Mouse (Mus musculus) ES-E14 (cell line): ENCODE results near the gene Echdc3. TPM values are rescaled to one million over a fixed set of nuclear protein-coding genes. Genes with fewer than 3 reads are reported as not detected.

Source experiments
- DNase-seq: peaks from one replicate; pipeline ENCODE4 v3.0.0-alpha.2; 2013; ENCODE audit warnings: low read depth, low spot score
- H3K27ac ChIP-seq: 2 replicates; pipeline ENCODE4 v1.5.1; 2012; ENCODE audit warnings: low read depth, mild to moderate bottlenecking, low read length, moderate library complexity, mixed read lengths; ENCODE audit not compliant: poor library complexity, insufficient read depth, severe bottlenecking
- H3K36me3 ChIP-seq: 2 replicates; pipeline ENCODE4 v1.6.1; 2012; ENCODE audit warnings: mild to moderate bottlenecking, low read length, moderate library complexity, mixed read lengths; ENCODE audit not compliant: control insufficient read depth, poor library complexity, insufficient read depth, severe bottlenecking
- H3K4me1 ChIP-seq, 2 experiments: fragments of 150-350 bp in 1 of 2; sonication (generic) in 1 of 2; 2 replicates each; pipeline ENCODE4 v1.6.1; 2012; ENCODE audit warnings: low read length in 2 of 2, mild to moderate bottlenecking in 1 of 2, mixed read lengths in 1 of 2; ENCODE audit not compliant: control insufficient read depth in 2 of 2, insufficient read depth in 2 of 2, poor library complexity in 1 of 2
- H3K4me3 ChIP-seq, 2 experiments: fragments of 150-350 bp in 1 of 2; sonication (generic) in 1 of 2; 2 replicates each; pipeline ENCODE4 v1.5.1; 2012; ENCODE audit warnings: low read length in 2 of 2, low read depth in 1 of 2, mild to moderate bottlenecking in 1 of 2, mixed read lengths in 1 of 2; ENCODE audit not compliant: insufficient read depth in 1 of 2, poor library complexity in 1 of 2, severe bottlenecking in 1 of 2
- H3K9ac ChIP-seq: 2 replicates; pipeline ENCODE4 v1.6.1; 2012; ENCODE audit warnings: low read depth, mild to moderate bottlenecking, low read length, mixed read lengths; ENCODE audit not compliant: poor library complexity, insufficient read depth, severe bottlenecking
- H3K9me3 ChIP-seq: fragments of 150-350 bp; sonication (generic); 2 replicates; pipeline ENCODE4 v1.6.1; 2012; ENCODE audit warnings: low read depth, mild to moderate bottlenecking, low read length; ENCODE audit not compliant: control insufficient read depth, insufficient read depth
- CHD2 ChIP-seq: IDR thresholded peaks from 2 replicates; pipeline ENCODE4 v1.6.1; 2014; ENCODE audit warnings: mild to moderate bottlenecking, low read depth, low read length, inconsistent platforms
- HCFC1 ChIP-seq: IDR thresholded peaks from 2 replicates; pipeline ENCODE4 v1.6.1; 2012; ENCODE audit warnings: low read length, inconsistent platforms, borderline replicate concordance; ENCODE audit not compliant: insufficient read depth
- MAFK ChIP-seq: IDR thresholded peaks from 2 replicates; pipeline ENCODE4 v1.6.1; 2014; ENCODE audit warnings: mild to moderate bottlenecking, low read depth, low read length, inconsistent platforms; ENCODE audit not compliant: insufficient read depth
- ZC3H11A ChIP-seq: IDR thresholded peaks from 2 replicates; pipeline ENCODE4 v1.6.1; 2012; ENCODE audit warnings: low read depth, mild to moderate bottlenecking, inconsistent platforms, low read length, borderline replicate concordance
- ZNF384 ChIP-seq: IDR thresholded peaks from 2 replicates; pipeline ENCODE4 v1.6.1; 2012; ENCODE audit warnings: low read depth, low read length, inconsistent platforms
- in situ Hi-C, 2 experiments: fragments of 600-800 bp; cut with MboI; formaldehyde crosslinking; loops; one replicate each; pipeline ENCODE4 v1.15.1; 2025; ENCODE audit warnings: low sequenced_read_pairs in 2 of 2, inconsistent platforms in 1 of 2; ENCODE audit not compliant: unreplicated experiment in 2 of 2
- total RNA-seq: library from RNA; depleted of rRNA; stranded (reverse); fragments of 300-350 nt; gene quantifications from 2 replicates; pipeline ENCODE4 v1.2.3, GENCODE M21; 2012

Gene Echdc3
- total RNA-seq, 1 experiment: 2.0 TPM

GRCm38 (mm10) chr2:6157208-6157607 lies 55.6 kb downstream of the Echdc3 start:
- Histone ChIP-seq H3K9ac (no peak overlapping the region), H3K27ac (no peak overlapping the region), H3K36me3 (no peaks in the 10 kb centered on the region), H3K9me3 (no peaks in the 10 kb centered on the region), H3K4me1 (peaks cover 2 to 5% of the 10 kb centered on the region in 2 experiments; a peak in 2 of 4 replicates), H3K4me3 (no peak overlapping the region)
- no peak for TF ChIP-seq CHD2
- TF ChIP-seq ZC3H11A: no peak
- no peak for TF ChIP-seq HCFC1
- TF ChIP-seq ZNF384: no peak
- no peak for TF ChIP-seq MAFK
- in situ Hi-C loops: no loop called here
- no peak for DNase-seq

- in situ Hi-C loops: no loop called here
- H3K4me1 ChIP-seq: no peaks in the 10 kb centered on the region
- H3K27ac ChIP-seq: no peak overlapping the region
- TF ChIP-seq CHD2: no peak
- TF ChIP-seq ZC3H11A: no peak
- TF ChIP-seq MAFK: no peak
- no peak for TF ChIP-seq ZNF384
- no peak for TF ChIP-seq HCFC1
- H3K36me3 ChIP-seq: no peaks in the 10 kb centered on the region
- no peak overlapping the region for H3K9ac ChIP-seq
- H3K9me3 ChIP-seq: no peaks in the 10 kb centered on the region
- no peak for DNase-seq
- H3K4me3 ChIP-seq: no peak overlapping the region
These were observed 63.0 kb downstream of the Echdc3 start for GRCm38 (mm10) chr2:6149801-6150200.

- H3K9ac ChIP-seq: no peak overlapping the region
- no peak overlapping the region for H3K4me3 ChIP-seq
- no peak for TF ChIP-seq CHD2
- no peak for TF ChIP-seq MAFK
- TF ChIP-seq HCFC1: no peak
- TF ChIP-seq ZC3H11A: no peak
- no peak for TF ChIP-seq ZNF384
- H3K36me3 ChIP-seq: no peaks in the 10 kb centered on the region
- H3K9me3 ChIP-seq: no peaks in the 10 kb centered on the region
- no peaks in the 10 kb centered on the region for H3K4me1 ChIP-seq
- no peak overlapping the region for H3K27ac ChIP-seq
- DNase-seq: no peak
- in situ Hi-C loops: no loop called here
These were observed 65.9 kb downstream of the Echdc3 start for GRCm38 (mm10) chr2:6146901-6147300.

GRCm38 (mm10) chr2:6146257-6146656 lies 66.6 kb downstream of the Echdc3 start:
- in situ Hi-C loops: no loop called here
- no peaks in the 10 kb centered on the region for H3K4me1 ChIP-seq
- H3K4me3 ChIP-seq: no peak overlapping the region
- no peak for DNase-seq
- H3K27ac ChIP-seq: no peak overlapping the region
- H3K9me3 ChIP-seq: no peaks in the 10 kb centered on the region
- TF ChIP-seq CHD2 (no peak), ZC3H11A (no peak), ZNF384 (no peak), HCFC1 (no peak), MAFK (no peak)
- H3K36me3 ChIP-seq: no peaks in the 10 kb centered on the region
- no peak overlapping the region for H3K9ac ChIP-seq

GRCm38 (mm10) chr2:6145611-6146010 lies 67.2 kb downstream of the Echdc3 start:
- Histone ChIP-seq H3K9me3 (no peaks in the 10 kb centered on the region), H3K27ac (no peak overlapping the region), H3K4me1 (no peaks in the 10 kb centered on the region), H3K4me3 (no peak overlapping the region), H3K9ac (no peak overlapping the region), H3K36me3 (no peaks in the 10 kb centered on the region)
- no peak for DNase-seq
- TF ChIP-seq ZNF384 (no peak), MAFK (no peak), CHD2 (no peak), HCFC1 (no peak), ZC3H11A (no peak)
- in situ Hi-C loops: no loop called here
